Mouse (Mus musculus): ENCODE measurements at regions not wholly inside any gene's neighbourhood (a gene's known extent, or its start where the extent isn't known, plus 50 kb on each side); places are given as distances from the start of the nearest gene placed in this dataset.

DNA sequence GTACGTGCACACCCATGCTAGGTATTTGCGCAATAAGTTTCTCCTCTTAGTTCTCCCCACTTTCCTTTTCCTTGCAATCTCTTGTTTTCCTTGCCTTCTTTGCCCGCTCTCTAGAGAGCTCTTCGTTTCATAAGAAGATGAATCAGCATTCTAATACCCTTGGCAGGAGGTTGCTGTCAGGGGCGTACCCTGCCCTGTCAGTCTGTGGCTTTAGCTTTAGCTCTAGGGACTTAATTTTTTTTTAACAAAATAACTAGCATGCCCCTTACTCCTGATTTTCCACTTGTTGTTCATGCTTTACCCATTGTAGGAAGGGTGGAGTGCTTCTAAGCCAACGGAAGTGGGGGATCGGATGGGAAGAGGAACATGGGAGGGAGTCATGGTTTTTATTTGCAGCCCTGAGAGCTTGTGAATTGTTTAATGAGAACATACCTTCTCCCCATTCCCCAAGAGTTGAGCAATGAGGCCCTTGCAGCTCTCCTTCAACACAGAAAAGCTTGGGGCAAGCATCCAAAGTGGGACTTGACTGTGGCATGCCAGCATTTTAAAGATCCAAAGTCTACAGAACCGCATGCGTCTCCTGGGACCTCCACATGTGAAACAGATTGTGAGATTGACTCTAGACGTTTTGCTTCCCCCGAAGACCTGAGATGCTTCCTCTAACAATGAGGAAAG, 221.0 kb upstream of the Usp24 start:
- no peak for DNase-seq (ENCODE audit: low spot score)
- 90% methylated on average over 11 of the region's 11 CpGs for WGBS
- H3K36me3 ChIP-seq (ENCODE audit: control insufficient read depth, insufficient read depth, low read length): no peaks in the 10 kb centered on the region
- no peaks in the 10 kb centered on the region for H3K4me1 ChIP-seq (ENCODE audit: control insufficient read depth, insufficient read depth, low read length)
- H3K27ac ChIP-seq (ENCODE audit: low read depth, low read length): no peak overlapping the region
- no peaks in the 10 kb centered on the region for H3K27me3 ChIP-seq (replicated peaks; ENCODE audit: control insufficient read depth, insufficient read depth, low read length)
- no peak for ATAC-seq
- H3K4me3 ChIP-seq (ENCODE audit: low read depth, low read length): no peak overlapping the region
- no peak overlapping the region for H3K4me2 ChIP-seq (ENCODE audit: low read length)
- no peaks in the 10 kb centered on the region for H3K9me3 ChIP-seq (replicated peaks; ENCODE audit: control insufficient read depth, low read length)
- H3K9ac ChIP-seq (ENCODE audit: low read length): no peak overlapping the region

GRCm38 (mm10) chr4:106096130-106096529, 219.9 kb upstream of the Usp24 start:
- Histone ChIP-seq H3K4me2 (ENCODE audit: low read length) (no peak overlapping the region), H3K27ac (ENCODE audit: low read depth, low read length) (no peak overlapping the region), H3K36me3 (ENCODE audit: control insufficient read depth, insufficient read depth, low read length) (no peaks in the 10 kb centered on the region), H3K4me3 (ENCODE audit: low read depth, low read length) (no peak overlapping the region), H3K9me3 (replicated peaks; ENCODE audit: control insufficient read depth, low read length) (no peaks in the 10 kb centered on the region), H3K4me1 (ENCODE audit: control insufficient read depth, insufficient read depth, low read length) (peaks cover 4% of the 10 kb centered on the region), H3K9ac (ENCODE audit: low read length) (no peak overlapping the region), H3K27me3 (replicated peaks; ENCODE audit: control insufficient read depth, insufficient read depth, low read length) (no peaks in the 10 kb centered on the region)
- 29% methylated on average over 3 of the region's 3 CpGs for WGBS
- no peak for ATAC-seq
- no peak for DNase-seq (ENCODE audit: low spot score)

GRCm38 (mm10) chr4:106097846-106098245, 218.2 kb upstream of the Usp24 start:
- Histone ChIP-seq H3K9me3 (replicated peaks; ENCODE audit: control insufficient read depth, low read length) (no peaks in the 10 kb centered on the region), H3K4me3 (ENCODE audit: low read depth, low read length) (no peak overlapping the region), H3K4me1 (ENCODE audit: control insufficient read depth, insufficient read depth, low read length) (peaks cover 19% of the 10 kb centered on the region), H3K9ac (ENCODE audit: low read length) (no peak overlapping the region), H3K27ac (ENCODE audit: low read depth, low read length) (no peak overlapping the region), H3K36me3 (ENCODE audit: control insufficient read depth, insufficient read depth, low read length) (no peaks in the 10 kb centered on the region), H3K4me2 (ENCODE audit: low read length) (no peak overlapping the region), H3K27me3 (replicated peaks; ENCODE audit: control insufficient read depth, insufficient read depth, low read length) (no peaks in the 10 kb centered on the region)
- 90% methylated on average over 1 of the region's 1 CpGs for WGBS
- DNase-seq (ENCODE audit: low spot score) (no peak), ATAC-seq (no peak)

DNA sequence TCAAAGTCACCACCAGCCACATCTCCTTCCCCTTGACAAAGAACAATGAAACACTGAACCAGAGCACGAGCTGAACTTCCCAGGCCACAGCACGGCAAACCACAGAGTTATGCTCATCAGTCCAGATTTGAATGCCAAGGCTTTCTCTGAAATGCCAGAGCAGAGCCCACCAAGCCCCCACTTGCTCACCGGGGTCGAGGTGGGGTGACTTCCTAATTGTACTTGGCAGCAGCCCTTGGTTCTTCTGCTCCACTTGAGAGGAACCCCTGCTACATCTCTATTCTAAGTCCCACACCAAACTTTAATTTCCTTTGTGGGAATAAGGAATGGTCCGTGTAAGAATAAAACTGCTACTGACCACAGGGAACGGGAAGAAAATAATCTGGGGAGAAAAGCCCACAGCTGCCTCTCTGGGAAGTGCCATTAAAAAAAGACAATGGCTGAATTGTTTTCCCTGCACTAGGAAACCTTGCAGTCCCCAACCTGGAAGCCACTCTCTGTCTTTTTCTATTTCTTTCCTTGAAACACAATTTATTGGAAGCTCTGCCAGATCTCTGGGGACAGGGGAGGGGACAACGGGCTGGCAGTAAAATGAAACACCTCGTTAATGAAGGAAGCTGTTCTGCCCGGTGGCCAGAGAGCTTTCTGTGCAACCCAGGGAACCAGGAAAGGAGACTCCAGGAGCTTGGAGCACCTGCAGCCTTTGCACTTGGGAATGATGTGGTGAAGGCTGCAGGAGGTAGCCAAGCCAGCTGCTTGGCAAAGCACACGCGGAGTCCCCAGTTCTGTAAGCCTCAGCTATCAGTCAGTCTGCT, 215.6 kb upstream of the Usp24 start:
- 21% methylated on average over 11 of the region's 11 CpGs for WGBS
- Histone ChIP-seq H3K27me3 (replicated peaks; ENCODE audit: control insufficient read depth, insufficient read depth, low read length) (no peaks in the 10 kb centered on the region), H3K36me3 (ENCODE audit: control insufficient read depth, insufficient read depth, low read length) (no peaks in the 10 kb centered on the region), H3K4me1 (ENCODE audit: control insufficient read depth, insufficient read depth, low read length) (peaks cover 36% of the 10 kb centered on the region), H3K9ac (ENCODE audit: low read length) (no peak overlapping the region), H3K4me2 (ENCODE audit: low read length) (no peak overlapping the region), H3K27ac (ENCODE audit: low read depth, low read length) (peak overlapping the region; percentile 27; the same call in 1 of the 2 replicates), H3K4me3 (ENCODE audit: low read depth, low read length) (no peak overlapping the region), H3K9me3 (replicated peaks; ENCODE audit: control insufficient read depth, low read length) (no peaks in the 10 kb centered on the region)
- DNase-seq (ENCODE audit: low spot score) (peak; percentile 49), ATAC-seq (no peak)

DNA sequence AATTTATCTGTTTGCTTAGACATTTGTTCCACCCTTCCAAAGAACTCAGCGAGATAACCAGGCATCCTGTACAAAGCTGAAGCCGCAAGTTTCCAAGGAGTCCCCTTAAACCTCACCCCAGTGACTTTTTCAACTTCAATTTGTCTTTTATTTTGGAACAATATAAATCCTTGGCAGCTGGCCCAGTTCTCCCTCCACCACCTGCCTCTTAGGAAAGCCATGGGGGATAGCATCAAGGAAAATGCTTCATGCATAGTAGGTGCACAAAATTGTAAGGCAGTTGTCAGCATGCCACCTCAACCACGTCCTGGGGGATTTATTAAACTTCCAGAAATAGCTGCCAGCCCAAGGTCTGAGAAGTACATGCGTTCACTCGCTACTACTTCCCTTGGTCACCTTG, 214.1 kb upstream of the Usp24 start:
- Histone ChIP-seq H3K9ac (ENCODE audit: low read length) (no peak overlapping the region), H3K36me3 (ENCODE audit: control insufficient read depth, insufficient read depth, low read length) (no peaks in the 10 kb centered on the region), H3K27me3 (replicated peaks; ENCODE audit: control insufficient read depth, insufficient read depth, low read length) (no peaks in the 10 kb centered on the region), H3K4me2 (ENCODE audit: low read length) (0 out of 2 replicates have a peak overlapping the region, but pooled peaks have one; percentile 26), H3K4me1 (ENCODE audit: control insufficient read depth, insufficient read depth, low read length) (peaks cover 36% of the 10 kb centered on the region), H3K4me3 (ENCODE audit: low read depth, low read length) (no peak overlapping the region), H3K27ac (ENCODE audit: low read depth, low read length) (peak overlapping the region; percentile 63; the same call in 1 of the 2 replicates), H3K9me3 (replicated peaks; ENCODE audit: control insufficient read depth, low read length) (no peaks in the 10 kb centered on the region)
- DNase-seq (ENCODE audit: low spot score) (peak; percentile 20), ATAC-seq (no peak)
- 22% methylated on average over 5 of the region's 5 CpGs for WGBS

- no peaks in the 10 kb centered on the region for H3K9me3 ChIP-seq (replicated peaks; ENCODE audit: control insufficient read depth, low read length)
- no peak overlapping the region for H3K4me3 ChIP-seq (ENCODE audit: low read depth, low read length)
- peaks cover 36% of the 10 kb centered on the region for H3K4me1 ChIP-seq (ENCODE audit: control insufficient read depth, insufficient read depth, low read length)
- DNase-seq (ENCODE audit: low spot score) (peak; percentile 78), ATAC-seq (peak; percentile 73)
- H3K4me2 ChIP-seq (ENCODE audit: low read length): 0 out of 2 replicates have a peak overlapping the region, but pooled peaks have one; percentile 26
- no peaks in the 10 kb centered on the region for H3K36me3 ChIP-seq (ENCODE audit: control insufficient read depth, insufficient read depth, low read length)
- H3K27me3 ChIP-seq (replicated peaks; ENCODE audit: control insufficient read depth, insufficient read depth, low read length): no peaks in the 10 kb centered on the region
- WGBS: 9% methylated on average over 7 of the region's 7 CpGs
- H3K9ac ChIP-seq (ENCODE audit: low read length): no peak overlapping the region
- peak overlapping the region; percentile 63 for H3K27ac ChIP-seq (ENCODE audit: low read depth, low read length)
These were observed 213.5 kb upstream of the Usp24 start for GRCm38 (mm10) chr4:106102451-106102977.

- no peaks in the 10 kb centered on the region for H3K9me3 ChIP-seq (replicated peaks; ENCODE audit: control insufficient read depth, low read length)
- H3K4me3 ChIP-seq (ENCODE audit: low read depth, low read length): no peak overlapping the region
- DNase-seq (ENCODE audit: low spot score) (peak; percentile 80), ATAC-seq (peak; percentile 87)
- no peak overlapping the region for H3K9ac ChIP-seq (ENCODE audit: low read length)
- H3K4me1 ChIP-seq (ENCODE audit: control insufficient read depth, insufficient read depth, low read length): peaks cover 36% of the 10 kb centered on the region
- peak overlapping the region; percentile 80 for H3K27ac ChIP-seq (ENCODE audit: low read depth, low read length)
- H3K27me3 ChIP-seq (replicated peaks; ENCODE audit: control insufficient read depth, insufficient read depth, low read length): no peaks in the 10 kb centered on the region
- no peak overlapping the region for H3K4me2 ChIP-seq (ENCODE audit: low read length)
- WGBS: 40% methylated on average over 11 of the region's 11 CpGs
- no peaks in the 10 kb centered on the region for H3K36me3 ChIP-seq (ENCODE audit: control insufficient read depth, insufficient read depth, low read length)
These were observed 212.0 kb upstream of the Usp24 start for GRCm38 (mm10) chr4:106103750-106104635.

DNA sequence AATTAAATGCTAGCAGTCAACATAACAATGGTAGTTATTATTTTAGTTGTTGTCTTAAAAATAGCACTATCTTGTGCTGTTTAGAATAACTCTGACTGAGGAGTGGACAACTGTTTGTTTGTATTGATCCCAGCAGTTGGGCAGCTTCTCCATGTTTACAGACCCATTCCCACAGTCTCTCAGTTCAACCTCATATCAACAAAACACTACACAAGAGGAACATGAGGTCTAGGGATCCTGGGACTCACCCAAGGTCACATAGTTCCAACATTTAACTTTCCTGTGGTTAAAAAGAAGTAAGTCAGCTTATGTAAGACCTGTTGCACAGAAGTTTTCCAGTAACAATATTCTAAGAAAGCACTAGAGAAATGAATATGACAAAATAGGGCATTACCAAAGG, 203.0 kb upstream of the Usp24 start:
- no peak for DNase-seq (ENCODE audit: low spot score)
- Histone ChIP-seq H3K4me3 (ENCODE audit: low read depth, low read length) (no peak overlapping the region), H3K9me3 (replicated peaks; ENCODE audit: control insufficient read depth, low read length) (no peaks in the 10 kb centered on the region)

More for the DNA sequence above, 203.0 kb upstream of the Usp24 start:
- Histone ChIP-seq H3K4me1 (ENCODE audit: control insufficient read depth, insufficient read depth, low read length) (no peaks in the 10 kb centered on the region), H3K36me3 (ENCODE audit: control insufficient read depth, insufficient read depth, low read length) (no peaks in the 10 kb centered on the region), H3K27ac (ENCODE audit: low read depth, low read length) (no peak overlapping the region), H3K9ac (ENCODE audit: low read length) (no peak overlapping the region), H3K4me2 (ENCODE audit: low read length) (no peak overlapping the region), H3K27me3 (replicated peaks; ENCODE audit: control insufficient read depth, insufficient read depth, low read length) (no peaks in the 10 kb centered on the region)
- no peak for ATAC-seq

All from forebrain, embryonic 14.5 days (tissue).